Mouse (Mus musculus): ENCODE data around the gene 1810010D01Rik.

1810010D01Rik gene

GRCm38 (mm10) chr7:145208006-145208405, at the start of gene 1810010D01Rik:
Gene 1810010D01Rik, minus strand, starts transcription at chr7:145208119.
- DNase-seq = peak; percentile 71 to 81

DNA sequence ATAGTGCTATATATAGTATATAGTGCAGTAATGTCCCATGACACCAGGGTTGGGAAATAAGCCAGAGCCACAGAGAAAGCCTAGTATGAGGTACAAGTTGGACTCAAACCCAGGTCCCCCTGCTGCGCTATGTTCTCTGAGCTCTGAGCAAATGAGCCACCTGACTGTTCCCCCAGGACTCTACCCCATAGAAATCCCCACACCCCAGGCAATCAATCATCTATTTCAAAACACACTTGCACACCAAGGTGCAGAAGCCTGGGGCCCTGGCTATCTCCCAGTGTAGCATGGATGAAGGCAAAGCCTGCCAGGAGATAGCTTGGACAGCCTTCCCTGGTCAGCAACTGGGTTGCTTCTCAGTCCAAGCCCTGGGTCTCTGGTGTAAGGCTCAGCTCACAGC, 48.2 kb upstream of the 1810010D01Rik start:
- no peak for DNase-seq

DNA sequence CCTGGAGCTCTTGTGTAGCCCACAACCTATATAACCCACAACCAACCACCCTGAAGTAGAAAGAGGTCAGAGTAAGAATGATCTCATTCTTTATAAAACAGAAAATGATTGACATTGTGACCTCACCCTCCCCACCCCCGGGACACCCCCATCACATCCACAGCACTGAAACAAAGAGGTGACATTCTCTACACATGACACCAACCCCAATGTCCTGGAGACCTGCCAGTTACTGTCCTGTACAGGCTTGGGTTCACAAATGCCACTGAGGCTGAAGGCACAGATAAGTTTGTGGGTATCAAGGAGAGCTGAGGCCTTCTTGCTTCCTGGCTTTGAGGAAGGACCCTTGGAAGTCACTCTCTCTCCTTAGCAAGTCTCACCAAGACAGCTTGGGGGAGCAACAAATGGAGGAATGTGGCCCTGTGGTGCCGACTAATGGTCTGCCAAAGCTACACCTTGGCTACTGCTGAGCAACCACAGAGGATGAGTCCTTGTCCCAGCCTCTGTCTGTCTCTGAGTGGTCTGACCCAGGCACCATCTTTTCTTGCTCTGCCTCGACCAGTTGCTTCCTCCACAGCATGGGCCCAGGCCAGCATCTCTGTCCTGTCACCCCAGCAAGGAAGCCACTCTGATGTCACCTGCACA, 46.2 kb upstream of the 1810010D01Rik start:
- DNase-seq = no peak

GRCm38 (mm10) chr7:145252715-145253476, 45.0 kb upstream of the 1810010D01Rik start:
- DNase-seq = peak; percentile 68 to 79

DNA sequence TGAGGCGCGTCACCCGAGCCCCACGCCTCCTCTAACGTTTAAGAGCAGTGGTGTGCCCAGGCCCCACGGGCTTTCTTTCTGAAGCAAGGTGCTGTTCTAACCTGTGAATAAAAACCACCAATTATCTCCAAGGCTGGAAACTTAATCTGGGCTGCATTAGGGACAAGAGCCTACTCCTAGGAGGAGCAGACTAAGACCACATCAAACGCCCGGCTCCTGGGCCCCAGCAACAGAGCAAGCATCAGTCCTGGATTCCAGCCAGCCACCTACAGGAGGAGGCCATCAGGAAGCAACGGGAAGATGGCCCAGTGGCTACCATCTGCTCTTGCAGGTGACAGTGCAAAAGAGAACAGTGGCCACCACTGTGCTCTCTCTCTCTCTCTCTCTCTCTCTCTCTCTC, 42.3 kb upstream of the 1810010D01Rik start:
- no peak for DNase-seq

DNA sequence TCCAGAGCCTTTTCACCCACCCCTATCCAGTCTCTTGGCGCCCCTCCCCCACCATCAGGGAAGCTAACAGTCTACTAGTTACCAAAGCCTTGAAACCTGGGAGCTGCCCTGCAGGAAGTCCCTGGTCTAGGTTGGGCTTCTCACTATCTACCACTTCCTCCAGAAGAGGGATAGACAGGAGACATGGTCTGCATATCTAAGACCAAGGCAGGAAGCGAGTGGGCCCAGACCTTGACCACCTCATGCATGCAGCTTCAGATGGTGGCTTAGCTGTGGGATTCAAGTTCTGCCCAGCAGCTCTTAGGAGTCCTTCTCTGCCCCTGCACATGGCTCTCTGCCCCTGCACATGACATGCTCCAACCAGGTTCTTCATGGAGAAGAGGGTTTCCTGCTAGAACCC, 41.0 kb upstream of the 1810010D01Rik start:
- no peak for DNase-seq

GRCm38 (mm10) chr7:145242851-145243712, 35.2 kb upstream of the 1810010D01Rik start:
- DNase-seq = peak; percentile 78 to 83

- no peak for DNase-seq
Measured at GRCm38 (mm10) chr7:145242028-145242427, 34.1 kb upstream of the 1810010D01Rik start.

GRCm38 (mm10) chr7:145240929-145241328, 33.0 kb upstream of the 1810010D01Rik start:
- DNase-seq = no peak

- peak; percentile 50 to 60 for DNase-seq
Measured at GRCm38 (mm10) chr7:145239736-145240505, 32.0 kb upstream of the 1810010D01Rik start.

- peak in 1 of 2 experiments; percentile 22 for DNase-seq
Measured at GRCm38 (mm10) chr7:145239145-145239544, 31.2 kb upstream of the 1810010D01Rik start.

GRCm38 (mm10) chr7:145234841-145235790, 27.2 kb upstream of the 1810010D01Rik start:
- no peak for DNase-seq

DNA sequence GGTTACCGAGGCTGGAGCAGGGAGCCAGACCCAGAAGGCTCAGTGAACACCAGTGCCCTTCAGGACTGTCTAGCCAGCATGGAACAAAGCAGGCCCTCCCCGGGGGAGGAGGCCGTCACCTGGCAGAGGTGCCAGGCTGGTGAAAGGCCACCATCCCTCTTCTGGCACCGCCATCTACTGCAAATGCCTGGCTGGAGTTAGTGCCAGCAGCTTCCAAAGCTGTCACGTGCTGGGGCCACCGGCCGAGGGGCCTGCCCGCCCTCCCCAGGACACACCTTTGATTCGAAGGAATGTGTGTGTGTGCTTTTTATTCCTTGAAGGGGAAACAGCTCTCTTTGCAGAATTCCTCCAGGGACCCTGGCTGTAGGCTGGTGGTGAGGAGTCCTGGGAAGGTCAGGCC, 23.7 kb upstream of the 1810010D01Rik start:
- peak; percentile 71 to 80 for DNase-seq

DNA sequence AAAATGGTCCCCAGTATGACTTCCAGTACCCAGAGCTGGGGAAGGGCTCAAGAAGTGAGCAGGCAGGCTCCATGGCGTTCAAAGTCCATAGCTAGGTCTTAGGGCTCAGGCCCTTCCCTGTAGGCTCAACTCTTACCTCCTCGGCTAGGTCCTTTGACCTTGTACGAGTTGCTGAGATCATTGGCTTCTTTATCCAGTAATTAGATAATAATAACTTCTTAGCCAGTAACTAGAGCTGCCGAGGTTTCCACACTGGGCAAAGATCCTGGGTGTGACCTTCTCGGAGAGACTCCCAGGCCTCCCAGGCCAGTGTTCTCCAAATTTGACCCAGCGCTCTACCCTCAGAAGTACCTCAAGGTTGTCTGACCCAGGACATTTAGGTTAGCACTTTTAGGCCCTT, 18.7 kb upstream of the 1810010D01Rik start:
- no peak for DNase-seq

DNA sequence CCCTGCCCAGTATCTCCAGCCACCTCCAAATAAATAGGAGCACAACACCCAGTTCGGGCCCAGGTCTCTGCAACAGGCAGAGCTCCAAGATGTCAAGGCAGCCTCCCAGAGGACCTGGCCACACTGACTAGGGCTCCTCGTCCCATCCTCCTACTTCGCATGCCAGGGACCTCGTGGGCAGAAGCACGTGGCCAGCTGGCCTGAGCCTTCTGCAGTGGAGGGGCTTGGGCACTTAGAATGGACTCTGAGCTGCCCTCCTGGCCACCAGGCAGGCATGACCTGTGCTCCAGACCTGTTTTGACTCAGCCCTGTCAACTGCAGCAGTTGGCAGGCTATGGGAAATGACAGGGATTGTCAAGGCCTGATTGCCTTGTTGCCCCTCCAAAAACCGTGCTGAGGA, 17.7 kb upstream of the 1810010D01Rik start:
- DNase-seq = no peak

DNA sequence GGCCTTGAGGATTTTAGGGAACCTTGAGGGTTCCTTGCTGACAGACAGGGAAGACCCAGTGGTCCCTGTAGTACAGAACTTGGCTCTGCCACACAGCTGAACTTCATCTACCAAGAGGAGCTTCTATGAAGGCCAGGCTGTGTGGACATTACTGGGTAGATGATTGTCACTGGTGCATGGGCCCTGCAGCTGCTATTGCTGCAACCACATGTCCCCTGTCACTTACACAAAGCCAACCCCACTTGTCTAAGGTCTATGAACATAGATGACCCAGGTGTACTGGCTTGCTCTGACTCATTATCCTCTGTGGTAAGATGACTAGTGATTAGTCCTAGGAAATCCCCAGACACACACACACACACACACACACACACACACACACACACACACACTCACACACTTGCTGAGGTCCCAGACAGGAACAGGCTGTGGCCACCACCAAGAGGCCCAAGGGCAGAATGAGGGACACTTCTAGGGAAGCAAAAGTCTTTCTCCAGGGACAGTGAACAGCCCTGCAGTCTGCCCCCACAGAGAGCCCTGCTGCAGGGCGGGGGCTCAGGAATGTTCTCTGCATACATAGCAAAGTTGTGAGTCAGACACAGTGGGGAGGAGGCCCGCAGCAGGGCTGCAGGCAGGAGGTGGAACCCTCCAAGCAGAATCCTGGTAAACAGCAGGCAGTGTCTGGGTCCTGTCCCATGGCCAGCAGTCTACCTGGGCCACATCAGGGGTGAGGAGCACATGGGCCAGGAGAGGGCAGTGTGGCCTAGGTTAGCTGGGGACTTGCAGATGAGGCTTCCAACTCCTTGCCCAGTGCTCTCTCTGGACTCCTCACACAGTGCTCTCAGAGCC, 14.1 kb upstream of the 1810010D01Rik start:
- peak; percentile 84 to 87 for DNase-seq

GRCm38 (mm10) chr7:145221346-145221745, 13.4 kb upstream of the 1810010D01Rik start:
- DNase-seq = no peak

DNA sequence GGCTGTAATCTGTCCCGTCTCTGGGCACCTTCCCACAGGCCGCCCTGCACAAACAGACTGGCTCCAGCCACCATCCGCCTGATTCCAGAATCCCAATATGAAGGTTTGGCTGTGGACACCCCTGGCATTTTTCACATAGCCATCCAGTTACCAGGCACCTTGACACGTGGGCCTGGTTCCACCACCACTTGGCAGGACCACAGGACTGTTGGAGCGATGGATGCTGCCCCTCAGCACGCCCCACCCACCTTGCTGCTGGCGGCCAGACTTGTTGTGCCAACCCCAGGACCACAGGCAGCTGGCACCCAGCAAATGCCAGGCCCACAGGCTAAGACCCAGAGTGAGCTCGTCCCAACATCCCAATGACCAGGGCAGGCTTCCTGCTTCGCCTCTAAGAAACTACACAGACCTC, 11.5 kb upstream of the 1810010D01Rik start:
- no peak for DNase-seq

DNA sequence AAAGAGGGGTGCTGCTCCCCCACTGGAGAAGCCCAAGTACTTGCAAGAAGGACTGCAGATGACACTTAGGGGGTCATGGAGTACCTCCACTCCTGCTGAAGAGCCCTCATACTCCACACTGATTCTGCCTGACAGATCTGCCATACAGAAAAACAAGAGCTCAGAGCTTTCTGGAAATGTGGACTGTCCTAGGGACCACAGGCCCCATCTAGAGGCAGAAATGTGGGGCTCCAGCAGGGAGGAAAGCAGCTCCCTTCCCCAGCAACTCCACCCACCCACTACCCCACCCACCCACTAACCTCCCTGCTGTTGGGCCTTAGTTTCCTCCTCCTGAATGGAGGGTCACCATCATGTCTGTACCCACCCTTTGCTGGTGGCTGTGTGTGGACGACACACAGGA, 8.7 kb upstream of the 1810010D01Rik start:
- peak in 1 of 2 experiments; percentile 40 for DNase-seq

DNA sequence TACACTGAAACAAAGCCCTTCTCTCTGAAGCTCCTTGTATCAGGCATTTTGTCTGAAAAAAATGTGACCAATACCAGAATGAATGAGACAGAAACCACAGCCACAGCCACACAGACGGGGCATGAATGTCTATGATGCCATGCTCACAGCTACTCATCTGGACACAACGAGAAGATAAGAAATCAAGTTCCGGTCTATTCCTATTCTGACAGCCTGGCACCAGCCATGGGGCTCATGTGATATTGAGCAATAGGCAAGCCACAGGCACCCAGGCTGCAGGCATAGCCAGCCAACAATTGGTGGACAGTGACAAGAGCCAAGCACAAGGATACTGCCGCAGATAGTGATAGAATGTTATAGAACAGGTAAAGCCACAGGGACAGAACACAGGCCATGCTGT, 7.6 kb upstream of the 1810010D01Rik start:
- peak; percentile 40 to 49 for DNase-seq

Data from lung, adult 18-20 months (tissue).